Mouse (Mus musculus): ENCODE measurements around the gene Adamts10.

The Adamts10 gene

GRCm38 (mm10) chr17:33552964-33553363 lies 29.0 kb downstream of the Adamts10 start:
- in situ Hi-C loops (cut with MboI, MseI): no loop called here

GRCm38 (mm10) chr17:33554536-33554935 lies 30.5 kb downstream of the Adamts10 start:
- in situ Hi-C loops (cut with MboI, MseI): no loop called here

DNA sequence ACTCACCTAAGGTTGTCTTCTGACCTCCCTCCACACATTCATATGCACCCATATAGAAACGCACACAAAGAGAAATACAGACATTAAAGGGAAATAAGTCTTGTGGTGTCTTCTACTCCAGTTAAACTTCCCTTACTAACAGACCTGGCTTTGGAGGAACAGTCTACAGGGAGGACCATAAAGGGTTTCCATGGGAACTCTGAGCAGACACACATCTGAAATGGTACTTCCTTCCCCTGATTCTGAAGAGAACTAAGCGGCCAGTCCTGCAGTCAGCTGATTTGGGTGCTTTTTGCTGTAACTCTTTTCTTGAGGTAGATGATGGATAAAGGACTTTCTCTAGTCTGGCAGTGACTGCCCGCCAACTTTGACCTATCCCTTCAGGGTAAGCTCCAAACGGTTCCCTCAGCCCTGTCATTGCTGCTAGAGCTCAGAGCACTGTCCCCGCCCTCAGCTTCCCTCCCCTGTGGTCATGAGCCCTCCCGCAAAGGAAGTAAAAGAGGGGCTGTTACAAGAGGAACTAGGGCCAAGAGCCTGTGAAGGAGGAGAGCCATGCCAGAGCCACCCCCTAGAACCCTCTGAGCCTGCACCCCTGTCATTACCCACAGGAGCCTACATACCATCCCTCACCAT lies 31.3 kb downstream of the Adamts10 start, which contains the start of gene Myo1f:
Myo1f (plus strand) TSS at position 485 of the 633 bp plus-strand sequence.
- in situ Hi-C loops (cut with MboI, MseI): no loop called here

- in situ Hi-C loops (cut with MboI, MseI): no loop called here
Observed at GRCm38 (mm10) chr17:33557922-33558321, 33.9 kb downstream of the Adamts10 start.

DNA sequence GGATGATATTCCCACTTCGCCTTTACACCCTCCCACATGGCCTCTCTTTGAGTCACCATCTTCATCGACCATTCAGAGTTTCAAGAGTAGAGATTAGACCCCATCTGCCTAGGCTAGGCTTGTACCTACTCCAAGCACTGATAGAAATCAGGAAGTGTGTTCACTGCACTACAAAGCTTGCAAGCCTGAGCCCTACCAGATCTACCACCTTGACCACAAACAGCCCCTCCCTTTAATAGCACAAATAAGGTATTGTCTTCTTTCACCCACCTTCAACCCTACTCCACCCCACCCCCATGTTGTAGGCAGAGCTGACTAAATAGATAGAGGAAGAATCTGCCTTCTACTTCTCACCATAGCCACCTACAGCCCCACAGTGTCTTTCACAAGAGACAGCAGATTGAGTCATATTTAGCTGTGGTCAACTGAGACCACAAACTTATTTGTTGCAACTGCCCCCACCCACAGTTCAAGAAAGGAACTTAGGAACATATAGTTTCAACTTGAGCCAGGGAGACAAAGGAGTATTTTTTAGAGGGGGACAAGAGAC lies 39.6 kb downstream of the Adamts10 start:
- in situ Hi-C loops (cut with MboI, MseI): no loop called here

DNA sequence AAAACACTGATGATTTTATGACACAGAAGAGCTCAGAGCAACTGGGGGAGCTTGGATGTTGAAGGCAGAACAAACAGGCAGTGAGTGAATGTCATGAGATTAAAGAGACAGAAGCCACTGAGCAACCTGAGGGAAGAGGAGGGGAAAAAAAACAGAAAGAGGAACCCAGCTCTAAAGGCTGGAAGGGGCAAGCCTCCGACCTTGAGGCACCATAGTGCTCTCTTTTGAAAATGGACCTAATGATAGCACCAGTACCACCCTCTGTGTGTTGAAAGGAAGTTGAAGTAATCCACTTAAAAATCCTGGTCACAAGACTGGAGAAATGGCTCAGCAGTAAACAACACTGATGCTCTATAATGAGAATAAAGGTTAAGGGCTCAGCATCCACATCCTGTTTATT lies 40.6 kb downstream of the Adamts10 start:
- in situ Hi-C loops (cut with MboI, MseI): no loop called here

- in situ Hi-C loops (cut with MboI, MseI): no loop called here
Observed at GRCm38 (mm10) chr17:33566182-33566581, 42.2 kb downstream of the Adamts10 start.

DNA sequence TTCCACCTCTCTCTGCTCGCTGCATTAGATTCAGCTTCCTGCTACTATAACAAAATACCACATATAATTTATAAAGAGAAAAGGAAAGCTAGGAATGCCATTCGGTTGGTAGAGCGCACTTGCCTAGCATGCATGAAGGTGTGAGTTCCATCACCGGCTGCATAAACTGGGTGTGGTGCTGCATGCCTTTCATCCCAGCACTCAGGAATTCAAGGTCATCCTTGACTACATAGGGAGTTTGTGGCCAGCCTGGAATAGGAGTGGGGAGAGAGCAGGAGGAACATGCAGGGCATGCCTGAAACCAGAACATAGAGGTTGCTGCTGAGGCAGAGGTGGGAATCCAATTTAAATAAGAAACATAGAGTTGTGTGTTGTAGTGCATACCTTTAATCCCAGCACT lies 60.1 kb downstream of the Adamts10 start:
- in situ Hi-C loops (cut with MboI, MseI): no loop called here

- in situ Hi-C loops (cut with MboI, MseI): no loop called here
Observed at GRCm38 (mm10) chr17:33586011-33586410, 62.0 kb downstream of the Adamts10 start.

- in situ Hi-C loops (cut with MboI, MseI): no loop called here
Observed at GRCm38 (mm10) chr17:33597271-33597670, 73.3 kb downstream of the Adamts10 start.

DNA sequence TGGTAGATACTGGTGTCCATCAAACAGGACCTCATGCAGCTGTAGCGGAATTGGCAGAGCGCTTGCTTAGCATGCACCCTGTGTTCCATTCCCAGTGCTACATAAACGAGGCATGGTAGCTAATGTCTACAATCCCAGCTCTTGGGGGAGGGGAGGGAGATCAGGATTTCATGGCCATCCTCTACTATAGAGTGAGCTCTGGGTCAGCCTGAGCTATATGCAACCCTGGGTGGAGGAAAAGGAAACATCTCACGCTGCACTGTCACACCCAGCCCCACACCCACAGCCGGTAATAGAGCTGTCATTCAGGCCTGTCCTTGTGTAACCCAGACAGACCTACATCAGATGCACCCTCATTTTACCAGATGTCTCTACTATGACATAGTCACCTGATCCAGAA lies 74.5 kb downstream of the Adamts10 start:
- in situ Hi-C loops (cut with MboI, MseI): no loop called here

DNA sequence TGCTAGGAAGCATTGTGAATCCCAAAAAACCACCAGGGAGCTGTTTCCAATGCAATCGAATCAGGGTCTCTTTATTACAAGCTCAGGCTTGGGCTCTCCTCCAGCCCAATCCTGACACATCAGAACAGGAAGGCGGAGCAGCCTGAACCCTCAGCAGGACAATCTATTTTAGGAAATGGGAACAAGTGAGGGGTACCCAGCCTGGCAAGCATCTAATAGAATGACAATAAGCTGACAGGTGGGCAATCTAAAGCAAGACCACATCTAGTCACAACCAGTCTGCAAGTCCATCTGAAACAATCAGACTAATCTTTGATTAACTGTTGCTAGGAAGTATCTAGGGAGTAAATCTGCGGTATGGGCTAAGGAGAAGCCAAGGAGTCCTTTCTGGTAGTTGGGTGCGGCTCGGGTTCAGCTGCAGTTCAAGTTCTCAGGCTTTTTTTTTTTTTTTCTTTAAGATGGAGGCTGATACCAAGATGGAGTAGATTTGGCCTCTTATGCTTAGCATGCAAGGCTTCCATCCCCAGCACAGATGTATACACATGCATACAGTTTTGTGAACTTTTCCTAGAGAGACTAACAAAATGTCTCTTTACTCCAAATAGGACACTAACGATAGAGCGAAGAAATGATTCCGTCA lies 76.0 kb downstream of the Adamts10 start:
- in situ Hi-C loops (cut with MboI, MseI): no loop called here

DNA sequence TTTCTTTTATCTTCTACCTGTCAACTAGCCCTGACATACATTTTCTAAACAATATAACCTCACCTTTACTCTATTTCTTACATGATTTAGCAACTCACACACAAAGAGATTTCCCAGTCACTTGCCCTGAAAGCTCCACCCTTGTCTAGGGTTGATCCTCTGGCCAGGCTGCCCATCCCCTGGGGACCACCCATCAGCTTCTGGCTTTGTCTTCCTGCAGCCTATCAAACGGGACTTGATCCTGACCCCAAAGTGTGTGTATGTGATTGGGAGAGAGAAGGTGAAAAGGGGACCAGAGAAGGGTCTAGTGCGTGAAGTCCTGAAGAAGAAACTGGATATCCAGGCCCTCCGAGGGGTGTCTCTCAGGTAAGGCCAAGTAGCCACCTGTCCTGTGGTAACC lies 76.8 kb downstream of the Adamts10 start:
- in situ Hi-C loops (cut with MboI, MseI): no loop called here

DNA sequence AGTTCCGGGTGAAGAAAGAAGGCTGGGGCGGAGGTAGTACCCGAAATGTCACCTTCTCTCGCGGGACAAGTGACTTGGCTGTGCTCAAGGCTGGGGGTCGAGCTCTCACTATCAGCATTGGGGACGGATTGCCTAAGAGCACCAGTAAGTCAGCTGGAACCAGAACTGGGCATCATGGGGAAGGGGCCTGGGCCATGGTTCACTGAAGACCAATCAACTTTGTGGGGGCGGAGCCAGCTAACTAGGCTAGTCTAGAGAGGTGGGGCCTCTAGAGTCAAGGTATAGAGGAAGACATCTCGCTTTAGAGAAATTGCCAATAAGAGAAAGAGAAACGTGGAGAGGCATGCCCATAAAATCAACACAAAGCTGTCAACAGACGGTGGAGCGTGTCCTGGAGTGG lies 77.9 kb downstream of the Adamts10 start:
- in situ Hi-C loops (cut with MboI, MseI): no loop called here

Measured in T-helper 2 cell (primary cell).